Mouse (Mus musculus) activated CD4-positive, CD25-positive, alpha-beta regulatory T cell (primary cell): ENCODE results near the gene Fgfbp3. TPM values are rescaled to one million over a fixed set of nuclear protein-coding genes. Genes with fewer than 3 reads are reported as not detected.

Source experiments
- polyA plus RNA-seq, 2 experiments: library from polyadenylated mRNA; unstranded; fragments of 100-300 nt; shearing (Covaris generic); gene quantifications; one replicate each; pipeline ENCODE4 v1.2.1; 2017

Gene Fgfbp3
- polyA plus RNA-seq, result 1 to 10 TPM; 1.2 to 7.2 TPM

DNA sequence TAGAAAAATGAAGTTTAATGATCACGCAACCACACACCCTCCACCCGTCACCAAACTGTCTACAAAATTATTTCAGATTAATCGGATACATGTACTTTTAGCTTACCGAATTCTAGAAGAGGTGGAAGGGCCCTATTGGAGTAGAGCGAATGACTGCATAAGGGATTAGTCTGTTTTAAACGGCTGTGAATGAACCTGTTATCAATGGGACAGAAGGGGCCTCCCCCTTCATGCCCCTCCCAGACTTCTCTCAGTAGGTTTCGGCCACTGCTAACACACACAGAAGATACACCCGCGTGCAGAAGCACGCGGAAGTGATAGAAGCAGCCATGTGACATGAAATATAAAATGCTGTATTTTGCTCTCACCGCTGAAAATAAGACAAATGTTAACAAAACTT lies at the start of gene Fgfbp3:
Gene Fgfbp3 (minus strand): TSS at position 150 of the 400 bp plus-strand sequence.

GRCm38 (mm10) chr19:36925671-36926552 lies 6.5 kb upstream of the Fgfbp3 start, which contains the start of gene Btaf1:
Gene Btaf1, plus strand, starts transcription at chr19:36926079.

Other genes starting within 250 kb of the Fgfbp3 start
- gene Ppp1r3c, start 183.0 kb downstream of the Fgfbp3 start, polyA plus RNA-seq, result not detected
- gene Tnks2, start 85.4 kb downstream of the Fgfbp3 start, polyA plus RNA-seq, result 100 to 1,000 TPM; 156 to 170 TPM
- 10 to 100 TPM; 20.8 to 23.5 TPM for gene Btaf1, start 6.5 kb upstream of the Fgfbp3 start, polyA plus RNA-seq